Mouse (Mus musculus) intestine, embryonic 16.5 days (tissue): ENCODE results near the gene Tmem72. TPM values are rescaled to one million over a fixed set of nuclear protein-coding genes. Genes with fewer than 3 reads are reported as not detected.
A peak's percentile ranks its signal among the peaks of the same experiment; 100 is the strongest.

Experiments
- ATAC-seq: fragments of 200-750 bp; cut with Nextera tagmentation; 2 replicates; pipeline ENCODE4 v1.8.0; 2017; ENCODE audit warnings: moderate TSS enrichment, moderate library complexity
- H3K27ac ChIP-seq: fragments of 300-500 bp; sonication (generic); 2 replicates; pipeline ENCODE4 v1.5.1; 2014; ENCODE audit warnings: mild to moderate bottlenecking, low read length
- H3K27me3 ChIP-seq: fragments of 300-500 bp; sonication (generic); replicated peaks from 2 replicates; pipeline ENCODE4 v1.6.1; 2014; ENCODE audit warnings: low read length, control low read depth, mixed read lengths; ENCODE audit not compliant: control insufficient read depth, insufficient read depth
- H3K36me3 ChIP-seq: fragments of 300-500 bp; sonication (generic); 2 replicates; pipeline ENCODE4 v1.6.1; 2014; ENCODE audit warnings: low read length, control low read depth; ENCODE audit not compliant: control insufficient read depth, insufficient read depth
- H3K4me1 ChIP-seq: fragments of 300-500 bp; sonication (generic); 2 replicates; pipeline ENCODE4 v1.6.1; 2014; ENCODE audit warnings: low read length, control low read depth, mixed read lengths; ENCODE audit not compliant: control insufficient read depth, insufficient read depth
- H3K4me2 ChIP-seq: fragments of 300-500 bp; sonication (generic); 2 replicates; pipeline ENCODE4 v1.6.1; 2014; ENCODE audit warnings: low read depth, low read length, control low read depth
- H3K4me3 ChIP-seq: fragments of 300-500 bp; sonication (generic); 2 replicates; pipeline ENCODE4 v1.5.1; 2014; ENCODE audit warnings: mild to moderate bottlenecking, low read length
- H3K9ac ChIP-seq: fragments of 300-500 bp; sonication (generic); 2 replicates; pipeline ENCODE4 v1.6.1; 2014; ENCODE audit warnings: low read depth, low read length
- H3K9me3 ChIP-seq: fragments of 300-500 bp; sonication (generic); 2 replicates; pipeline ENCODE4 v1.6.1; 2016; ENCODE audit warnings: low read length, control low read depth; ENCODE audit not compliant: control insufficient read depth
- WGBS: fragments of 180-500 bp; shearing (Covaris S2); extraction: QIAGEN DNeasy Blood & Tissue Kit; methylation state at CpG from one replicate; pipeline ENCODE4 v1.1.7; 2014; 5-methylcytosine and 5-hydroxymethylcytosine counted together
- polyA plus RNA-seq: library from polyadenylated mRNA; unstranded; fragments of >200 nt; fragmentation: Nextera tagmentation; extraction: Ambion mirVana; gene quantifications from 2 replicates; pipeline ENCODE4 v1.2.1, GENCODE M21; 2015

Gene Tmem72
- polyA plus RNA-seq, 1 experiment from 2014 or later = 0.07 TPM

- ATAC-seq = no peak
- H3K9me3 ChIP-seq = no peaks in the 10 kb centered on the region
- H3K9ac ChIP-seq = no peak overlapping the region
- no peak overlapping the region for H3K27ac ChIP-seq
- H3K36me3 ChIP-seq = no peaks in the 10 kb centered on the region
- H3K4me2 ChIP-seq = no peak overlapping the region
- H3K4me3 ChIP-seq = no peak overlapping the region
- H3K27me3 ChIP-seq = no peaks in the 10 kb centered on the region
- WGBS = 56% methylated on average over 4 of the region's 4 CpGs
- no peaks in the 10 kb centered on the region; the same call in 1 of the 2 replicates for H3K4me1 ChIP-seq
Observed at GRCm38 (mm10) chr6:116643881-116644280, 72.8 kb downstream of the Tmem72 start.

GRCm38 (mm10) chr6:116642942-116643341 lies 73.8 kb downstream of the Tmem72 start:
- WGBS = 84% methylated on average over 11 of the region's 11 CpGs
- Histone ChIP-seq H3K36me3 (no peaks in the 10 kb centered on the region), H3K9me3 (no peaks in the 10 kb centered on the region), H3K27ac (no peak overlapping the region), H3K4me2 (no peak overlapping the region), H3K27me3 (no peaks in the 10 kb centered on the region), H3K9ac (no peak overlapping the region), H3K4me3 (no peak overlapping the region), H3K4me1 (no peaks in the 10 kb centered on the region; the same call in 1 of the 2 replicates)
- no peak for ATAC-seq

GRCm38 (mm10) chr6:116639663-116640062 lies 77.0 kb downstream of the Tmem72 start:
- WGBS = 58% methylated on average over 2 of the region's 2 CpGs
- no peaks in the 10 kb centered on the region for H3K27me3 ChIP-seq
- no peaks in the 10 kb centered on the region for H3K36me3 ChIP-seq
- no peak overlapping the region for H3K27ac ChIP-seq
- H3K9me3 ChIP-seq = no peaks in the 10 kb centered on the region
- no peak overlapping the region for H3K4me3 ChIP-seq
- no peak for ATAC-seq
- no peak overlapping the region for H3K9ac ChIP-seq
- peaks cover 6% of the 10 kb centered on the region for H3K4me1 ChIP-seq
- no peak overlapping the region for H3K4me2 ChIP-seq

GRCm38 (mm10) chr6:116638871-116639270 lies 77.8 kb downstream of the Tmem72 start:
- ATAC-seq = no peak
- peaks cover 7% of the 10 kb centered on the region for H3K4me1 ChIP-seq
- H3K27ac ChIP-seq = no peak overlapping the region
- no peak overlapping the region for H3K4me3 ChIP-seq
- H3K4me2 ChIP-seq = no peak overlapping the region
- no peaks in the 10 kb centered on the region for H3K36me3 ChIP-seq
- H3K9ac ChIP-seq = no peak overlapping the region
- 84% methylated on average over 2 of the region's 2 CpGs for WGBS
- no peaks in the 10 kb centered on the region for H3K27me3 ChIP-seq
- H3K9me3 ChIP-seq = no peaks in the 10 kb centered on the region

- Histone ChIP-seq H3K4me3 (no peak overlapping the region), H3K36me3 (no peaks in the 10 kb centered on the region), H3K27me3 (no peaks in the 10 kb centered on the region), H3K9me3 (no peaks in the 10 kb centered on the region), H3K4me1 (peaks cover 7% of the 10 kb centered on the region), H3K27ac (no peak overlapping the region), H3K4me2 (no peak overlapping the region), H3K9ac (no peak overlapping the region)
- no peak for ATAC-seq
- WGBS = 83% methylated on average over 5 of the region's 5 CpGs
Observed at GRCm38 (mm10) chr6:116637496-116637895, 79.2 kb downstream of the Tmem72 start.

GRCm38 (mm10) chr6:116636581-116637235 lies 80.0 kb downstream of the Tmem72 start:
- Histone ChIP-seq H3K4me2 (no peak overlapping the region), H3K27ac (no peak overlapping the region), H3K4me3 (no peak overlapping the region), H3K9ac (no peak overlapping the region), H3K4me1 (peaks cover 7% of the 10 kb centered on the region), H3K27me3 (no peaks in the 10 kb centered on the region), H3K36me3 (no peaks in the 10 kb centered on the region), H3K9me3 (no peaks in the 10 kb centered on the region)
- 81% methylated on average over 9 of the region's 9 CpGs for WGBS
- no peak for ATAC-seq

GRCm38 (mm10) chr6:116635251-116636180 lies 81.2 kb downstream of the Tmem72 start:
- H3K9ac ChIP-seq = peak overlapping the region; percentile 34; the same call in 1 of the 2 replicates
- ATAC-seq = peak; percentile 98
- peak overlapping the region; percentile 86 for H3K27ac ChIP-seq
- 37% methylated on average over 10 of the region's 10 CpGs for WGBS
- H3K27me3 ChIP-seq = no peaks in the 10 kb centered on the region
- no peaks in the 10 kb centered on the region for H3K9me3 ChIP-seq
- H3K4me1 ChIP-seq = peaks cover 7% of the 10 kb centered on the region
- H3K36me3 ChIP-seq = no peaks in the 10 kb centered on the region
- no peak overlapping the region for H3K4me3 ChIP-seq
- no peak overlapping the region; the same call in 1 of the 2 replicates for H3K4me2 ChIP-seq

GRCm38 (mm10) chr6:116633741-116634695 lies 82.7 kb downstream of the Tmem72 start:
- no peak for ATAC-seq
- Histone ChIP-seq H3K9me3 (no peaks in the 10 kb centered on the region), H3K36me3 (no peaks in the 10 kb centered on the region), H3K4me2 (no peak overlapping the region), H3K27ac (0 out of 2 replicates have a peak overlapping the region, but pooled peaks have one; percentile 86), H3K4me1 (peaks cover 7% of the 10 kb centered on the region), H3K9ac (no peak overlapping the region), H3K4me3 (no peak overlapping the region), H3K27me3 (no peaks in the 10 kb centered on the region)
- WGBS = 92% methylated on average over 17 of the region's 17 CpGs

GRCm38 (mm10) chr6:116632129-116632528 lies 84.6 kb downstream of the Tmem72 start:
- H3K4me1 ChIP-seq = peaks cover 7% of the 10 kb centered on the region
- H3K27ac ChIP-seq = no peak overlapping the region
- no peak for ATAC-seq
- no peak overlapping the region for H3K9ac ChIP-seq
- no peaks in the 10 kb centered on the region for H3K27me3 ChIP-seq
- no peaks in the 10 kb centered on the region for H3K36me3 ChIP-seq
- H3K9me3 ChIP-seq = no peaks in the 10 kb centered on the region
- WGBS = 49% methylated on average over 1 of the region's 1 CpGs
- no peak overlapping the region for H3K4me3 ChIP-seq
- no peak overlapping the region for H3K4me2 ChIP-seq
